Mouse (Mus musculus): Measurements from ENCODE around the gene Zc3hav1l.

Gene Zc3hav1l

DNA sequence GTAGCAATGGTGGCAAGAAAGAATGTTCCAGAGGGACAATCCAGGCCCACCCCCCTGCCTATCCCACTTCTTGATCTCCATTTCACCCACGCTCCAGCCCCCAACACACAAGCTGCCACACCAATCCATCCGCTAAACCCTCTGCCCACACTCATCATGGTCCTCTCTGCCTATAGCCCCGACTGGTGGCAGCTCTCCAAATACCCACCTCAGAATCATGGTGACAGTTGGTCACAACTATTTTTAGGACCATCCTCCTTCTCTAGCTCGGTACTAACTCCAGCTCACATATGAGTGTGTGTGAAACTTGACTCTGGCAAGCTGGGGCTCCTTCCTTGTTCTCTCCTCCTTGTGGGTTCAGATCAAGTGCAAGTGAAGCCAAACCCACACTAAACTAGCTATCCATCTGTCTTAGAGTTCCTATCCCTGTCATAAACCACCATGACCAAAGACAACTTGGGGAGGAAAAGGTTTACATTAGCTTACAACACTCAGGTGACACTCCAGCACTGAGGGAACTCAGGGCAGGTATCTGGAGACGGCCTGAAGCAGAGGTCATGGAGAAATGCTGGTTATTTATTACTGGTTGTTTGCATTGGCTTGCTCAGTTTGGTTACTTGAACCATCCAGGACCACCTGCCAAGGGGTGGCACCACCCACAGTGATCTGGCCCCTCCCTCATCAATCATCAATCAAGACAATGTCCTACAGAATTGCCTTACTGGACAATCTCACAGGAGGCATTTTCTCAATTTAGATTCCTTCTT is 35.5 kb downstream of the Zc3hav1l start:
- DNase-seq: no peak

DNA sequence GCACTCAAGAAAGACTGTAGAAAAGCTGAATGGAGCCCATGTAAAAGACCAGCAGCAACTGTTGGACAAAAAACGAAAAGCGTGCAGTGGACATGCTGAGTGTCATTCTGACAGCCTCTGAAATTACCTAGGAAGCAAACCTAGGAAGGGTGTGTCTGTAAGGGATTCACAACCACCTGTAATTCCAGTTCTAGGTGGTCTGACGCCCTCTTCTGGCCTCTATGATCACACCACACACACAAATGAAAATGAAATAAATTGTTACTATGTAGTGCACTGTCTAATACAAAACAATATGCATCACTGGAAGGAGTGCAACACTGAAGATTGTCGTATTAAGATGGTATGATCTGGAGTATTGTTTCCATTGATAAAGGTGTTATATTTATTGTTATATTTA is 37.2 kb downstream of the Zc3hav1l start:
- no peak for DNase-seq

- DNase-seq: no peak
These were observed 41.6 kb downstream of the Zc3hav1l start for GRCm38 (mm10) chr6:38257506-38257905.

- no peak for DNase-seq
These were observed 42.3 kb downstream of the Zc3hav1l start for GRCm38 (mm10) chr6:38256793-38257192.

- no peak for DNase-seq
These were observed 43.3 kb downstream of the Zc3hav1l start for GRCm38 (mm10) chr6:38255794-38256193.

- DNase-seq: peak; percentile 68 to 82
These were observed 45.1 kb downstream of the Zc3hav1l start, which contains the start of gene D630045J12Rik for GRCm38 (mm10) chr6:38253736-38254641. TSS of gene D630045J12Rik (minus strand) at chr6:38254009.

- no peak for DNase-seq
These were observed 46.0 kb downstream of the Zc3hav1l start for GRCm38 (mm10) chr6:38252766-38253735.

DNA sequence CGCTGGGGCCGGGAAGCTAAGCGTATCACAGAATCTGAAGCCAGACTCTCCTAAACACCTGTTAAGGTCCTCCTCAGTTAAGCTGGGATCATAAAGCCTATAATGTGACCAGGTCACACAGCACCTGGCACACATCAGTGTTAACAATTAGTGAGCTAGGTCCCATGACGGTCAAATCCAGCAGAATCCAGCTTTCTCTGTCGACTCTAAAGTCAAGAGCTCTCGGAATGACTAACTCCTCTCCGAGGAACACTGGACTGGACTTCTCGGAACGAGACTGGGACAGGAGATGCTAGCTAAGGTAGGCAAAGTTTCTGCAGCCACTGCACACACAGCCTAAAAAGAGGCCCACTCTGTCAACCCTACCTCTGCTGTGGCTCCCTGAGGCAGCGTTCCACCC is 46.9 kb downstream of the Zc3hav1l start:
- DNase-seq: no peak

DNA sequence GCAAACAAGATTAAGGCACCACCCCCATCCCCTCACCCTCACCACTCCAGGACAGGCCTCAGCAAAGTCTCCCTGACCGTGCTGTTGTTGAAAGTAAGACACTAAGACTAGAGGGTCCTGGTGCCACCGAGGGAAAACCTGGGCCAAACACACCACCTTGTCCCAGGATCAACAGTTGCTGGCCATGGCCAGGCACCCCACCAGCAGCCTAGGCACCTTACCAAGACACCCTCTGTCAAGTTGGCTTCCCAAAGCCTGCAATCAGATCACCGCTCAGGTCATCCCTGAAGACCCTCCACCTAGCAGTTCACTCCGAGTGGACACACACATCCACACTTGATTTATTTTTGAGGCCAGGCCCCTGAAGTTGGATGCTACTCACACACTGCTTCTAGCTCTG is 47.6 kb downstream of the Zc3hav1l start:
- no peak for DNase-seq

DNA sequence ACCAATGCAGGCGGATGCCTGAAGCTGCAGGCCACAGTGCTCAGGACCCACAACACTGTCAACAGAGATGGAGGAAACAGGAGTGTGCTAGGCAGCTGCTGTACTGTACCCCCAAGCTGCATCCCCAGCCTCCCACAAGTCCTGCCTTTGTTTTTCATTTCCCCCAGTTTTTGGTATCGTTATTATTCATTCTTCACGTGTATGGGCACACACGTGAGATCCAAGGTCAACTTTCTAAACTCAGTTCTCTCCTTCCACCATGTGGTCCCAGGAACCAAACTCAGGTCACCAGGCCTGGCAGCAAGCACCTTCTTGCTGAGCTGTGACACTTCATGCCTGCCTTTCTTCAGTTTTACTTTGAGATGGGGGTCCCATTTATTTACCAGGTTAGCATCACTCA is 51.7 kb downstream of the Zc3hav1l start:
- no peak for DNase-seq

DNA sequence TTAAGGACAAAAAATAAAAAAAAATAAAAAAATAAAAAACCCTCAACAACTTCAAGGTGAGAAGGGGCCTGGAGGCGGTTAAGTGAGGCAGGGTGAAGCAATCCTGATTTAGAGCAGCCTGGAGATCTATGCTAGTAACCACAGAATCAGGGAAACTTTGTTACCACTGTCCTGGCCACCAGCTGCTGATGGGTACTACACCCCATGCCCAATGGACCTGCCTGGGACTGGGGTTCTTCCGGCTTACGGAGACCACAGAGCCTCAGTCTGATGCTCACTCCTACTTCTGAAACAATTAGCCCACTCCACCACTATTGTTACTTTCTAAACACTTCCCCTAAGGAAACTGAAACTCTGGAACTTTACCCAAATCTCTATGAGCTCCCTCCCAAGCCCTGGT is 54.3 kb downstream of the Zc3hav1l start:
- DNase-seq: no peak

GRCm38 (mm10) chr6:38244167-38244566 is 54.9 kb downstream of the Zc3hav1l start:
- DNase-seq: no peak

DNA sequence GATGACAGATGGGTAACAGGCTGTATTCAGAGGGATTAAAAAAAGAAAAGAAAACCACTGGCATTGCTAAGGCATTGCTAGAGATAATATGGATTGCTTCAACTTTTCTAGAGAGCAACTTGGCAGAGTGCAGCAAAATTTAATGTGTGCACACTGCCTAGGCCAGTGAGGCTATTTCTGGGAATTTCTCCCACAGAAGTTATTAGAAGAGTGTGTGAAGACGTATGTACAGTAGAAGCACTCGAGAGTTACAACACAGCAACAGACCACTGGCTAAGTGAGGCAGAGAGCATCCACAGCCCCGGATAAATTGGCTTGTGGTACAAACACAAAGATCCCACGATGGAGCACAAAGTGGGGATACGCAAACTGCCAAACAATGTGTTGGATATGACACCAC is 56.2 kb downstream of the Zc3hav1l start:
- DNase-seq: no peak

DNA sequence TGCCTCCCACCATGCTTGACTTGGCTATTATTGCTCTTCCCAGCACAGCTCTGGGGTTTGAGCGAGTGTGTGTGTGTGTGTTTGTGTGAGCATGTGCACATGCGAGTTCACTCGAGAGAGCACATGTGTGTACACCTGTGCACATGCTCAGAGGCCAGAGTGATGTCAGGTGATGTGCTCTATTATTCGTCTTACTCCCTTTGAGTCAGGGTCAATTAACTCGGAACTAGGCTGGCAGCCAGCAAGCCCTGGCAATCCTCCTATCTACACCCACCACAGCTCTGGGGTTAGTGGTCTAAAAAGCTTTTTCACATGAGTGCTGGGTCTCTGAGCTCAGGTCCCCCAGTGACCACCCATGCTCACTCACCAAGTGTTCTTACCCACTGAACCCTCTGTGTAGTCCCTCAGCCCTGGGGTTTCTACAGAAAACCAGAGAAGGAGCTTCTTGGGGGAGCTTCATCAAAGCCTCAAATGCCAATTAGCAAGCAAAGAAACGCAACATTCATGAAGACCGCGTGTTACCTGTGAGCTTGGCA is 56.7 kb downstream of the Zc3hav1l start:
- no peak for DNase-seq

- no peak for DNase-seq
These were observed 57.6 kb downstream of the Zc3hav1l start for GRCm38 (mm10) chr6:38241508-38241907.

DNA sequence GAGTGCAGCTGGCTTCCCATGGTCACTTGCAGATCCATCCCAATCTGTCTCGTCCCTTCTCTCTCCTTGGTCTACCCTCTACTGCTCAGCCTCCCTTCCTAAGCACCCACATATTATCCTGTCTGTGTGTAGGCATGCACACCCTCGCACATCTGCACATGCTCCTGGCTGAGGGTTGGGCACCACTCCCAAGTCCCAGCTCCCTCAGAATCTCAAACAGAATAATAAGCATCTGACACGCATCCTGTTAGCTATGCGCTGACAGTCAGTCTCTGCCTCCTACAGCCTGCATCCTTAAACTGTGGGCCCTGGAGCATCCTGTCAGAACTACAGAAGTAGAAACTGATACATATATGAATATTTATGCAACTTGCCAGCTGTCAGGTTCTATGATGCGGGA is 58.4 kb downstream of the Zc3hav1l start:
- no peak for DNase-seq

DNA sequence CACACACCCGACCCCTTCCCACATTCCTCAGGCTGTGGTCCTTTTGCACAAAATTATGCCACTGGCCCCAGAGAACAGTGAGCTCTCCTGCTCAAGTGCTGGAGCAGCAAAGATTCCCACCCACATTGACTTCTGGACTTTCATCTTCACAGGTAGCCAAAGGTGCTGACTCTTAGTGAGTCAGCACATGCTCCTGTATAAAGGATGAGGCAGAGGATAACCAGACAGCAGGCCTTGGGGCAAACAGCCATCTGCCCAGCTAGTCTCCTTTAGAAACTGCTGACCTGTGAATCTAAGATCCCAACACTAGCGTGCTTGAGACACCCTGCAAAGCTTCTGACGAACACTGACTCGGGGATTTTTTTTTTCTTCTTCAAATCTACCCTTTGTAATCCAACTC is 60.7 kb downstream of the Zc3hav1l start:
- DNase-seq: no peak
